Mouse (Mus musculus): Measurements from ENCODE around the gene Shisa2. TPM values are rescaled to one million over a fixed set of nuclear protein-coding genes. Genes with fewer than 3 reads are reported as not detected.

Gene Shisa2
- polyA plus RNA-seq, 2 experiments = 0.17 to 0.36 TPM

DNA sequence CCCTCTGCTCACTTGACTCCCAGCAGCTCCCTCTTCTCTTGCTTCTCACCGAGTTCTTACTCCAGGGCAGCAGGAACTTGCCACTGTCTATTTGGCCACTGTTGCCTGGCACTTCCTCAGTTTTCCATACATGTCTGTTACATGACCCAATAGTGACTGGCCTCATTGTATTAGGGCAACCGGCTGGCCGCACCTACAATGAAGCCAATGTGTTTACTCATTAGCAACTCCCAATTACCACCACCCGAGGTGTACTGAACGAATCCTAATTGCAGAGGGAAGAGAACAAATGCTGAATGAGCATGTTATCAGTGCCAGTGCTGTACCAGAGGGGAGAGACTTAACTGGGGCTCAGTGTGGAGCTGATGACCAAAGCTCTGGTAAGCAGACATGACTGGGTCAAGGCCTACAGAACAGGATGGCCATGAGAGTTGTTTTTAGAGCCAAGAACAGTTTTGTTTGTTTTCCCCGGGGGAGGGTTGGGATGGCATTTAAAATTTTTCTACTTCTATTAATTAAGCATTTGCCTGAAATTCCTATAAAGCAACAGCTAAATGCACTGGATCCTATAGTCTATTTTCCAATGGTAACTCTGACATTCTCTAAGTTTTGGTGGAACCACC, 47.9 kb downstream of the Shisa2 start:
- H3K4me2 ChIP-seq (ENCODE audit: low read depth) = no peak overlapping the region
- no peaks in the 10 kb centered on the region for H3K36me3 ChIP-seq (replicated peaks; ENCODE audit: control insufficient read depth, insufficient read depth, low read depth)
- no peak for ATAC-seq (ENCODE audit: insufficient read depth)
- 52% methylated on average over 6 of the region's 6 CpGs for WGBS (ENCODE audit: insufficient replicate concordance)
- no peak overlapping the region for H3K9ac ChIP-seq (replicated peaks)
- DNase-seq (ENCODE audit: low read depth in 3 of 3, low spot score in 3 of 3) = no peak
- H3K27ac ChIP-seq = no peak overlapping the region
- no peak overlapping the region for H3K4me3 ChIP-seq (ENCODE audit: insufficient read depth in 1 of 2, low read depth in 2 of 2, low read length in 2 of 2)
- H3K4me1 ChIP-seq (replicated peaks; ENCODE audit: control insufficient read depth in 2 of 2, insufficient read depth in 2 of 2, low read length in 1 of 2) = no peaks in the 10 kb centered on the region
- TF ChIP-seq EP300 (IDR thresholded peaks at IDR 0.05; ENCODE audit: low read depth) = no peak
- no peak for TF ChIP-seq CTCF (IDR thresholded peaks at IDR 0.05; ENCODE audit: low read depth)
- no peaks in the 10 kb centered on the region for H3K27me3 ChIP-seq (ENCODE audit: control insufficient read depth, insufficient read depth, low read length)
- no peaks in the 10 kb centered on the region for H3K9me3 ChIP-seq (ENCODE audit: control insufficient read depth, low read length)

DNA sequence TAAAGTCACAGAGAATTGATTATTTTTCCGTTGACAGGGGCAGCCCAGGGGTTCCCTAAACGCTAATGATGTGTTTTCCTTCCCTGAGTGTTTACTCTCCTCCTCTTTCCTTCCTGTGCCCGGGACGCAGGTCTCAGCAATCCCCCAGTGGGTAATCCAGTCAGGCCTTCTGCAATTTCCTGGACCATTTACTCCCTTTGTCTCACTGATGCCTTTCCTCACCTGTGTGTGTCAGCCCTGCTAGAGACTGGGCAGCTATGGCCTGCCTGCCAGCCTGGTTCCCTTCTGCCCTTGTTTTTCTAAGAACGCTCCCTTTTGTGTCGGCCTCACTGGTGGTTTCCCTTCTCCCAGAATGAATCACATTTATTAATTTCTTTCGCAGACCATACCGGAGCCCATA, 49.4 kb downstream of the Shisa2 start:
- 33% methylated on average over 8 of the region's 8 CpGs for WGBS (ENCODE audit: insufficient replicate concordance)

GRCm38 (mm10) chr14:59675330-59675729, 50.2 kb downstream of the Shisa2 start:
- Histone ChIP-seq H3K4me2 (ENCODE audit: low read depth) (no peak overlapping the region), H3K4me3 (ENCODE audit: insufficient read depth in 1 of 2, low read depth in 2 of 2, low read length in 2 of 2) (no peak overlapping the region), H3K36me3 (replicated peaks; ENCODE audit: control insufficient read depth, insufficient read depth, low read depth) (no peaks in the 10 kb centered on the region), H3K9me3 (ENCODE audit: control insufficient read depth, low read length) (no peaks in the 10 kb centered on the region), H3K27ac (no peak overlapping the region), H3K27me3 (ENCODE audit: control insufficient read depth, insufficient read depth, low read length) (no peaks in the 10 kb centered on the region), H3K9ac (replicated peaks) (no peak overlapping the region), H3K4me1 (replicated peaks; ENCODE audit: control insufficient read depth in 2 of 2, insufficient read depth in 2 of 2, low read length in 1 of 2) (no peaks in the 10 kb centered on the region)
- 61% methylated on average over 4 of the region's 4 CpGs for WGBS (ENCODE audit: insufficient replicate concordance)
- DNase-seq (ENCODE audit: low read depth in 3 of 3, low spot score in 3 of 3) (no peak), ATAC-seq (ENCODE audit: insufficient read depth) (no peak)
- TF ChIP-seq CTCF (IDR thresholded peaks at IDR 0.05; ENCODE audit: low read depth) = no peak
- TF ChIP-seq EP300 (IDR thresholded peaks at IDR 0.05; ENCODE audit: low read depth) = no peak

More for the DNA sequence above, 49.4 kb downstream of the Shisa2 start:
- Histone ChIP-seq H3K27me3 (ENCODE audit: control insufficient read depth, insufficient read depth, low read length) (no peaks in the 10 kb centered on the region), H3K4me2 (ENCODE audit: low read depth) (no peak overlapping the region), H3K36me3 (replicated peaks; ENCODE audit: control insufficient read depth, insufficient read depth, low read depth) (no peaks in the 10 kb centered on the region), H3K9ac (replicated peaks) (no peak overlapping the region), H3K9me3 (ENCODE audit: control insufficient read depth, low read length) (no peaks in the 10 kb centered on the region), H3K4me1 (replicated peaks; ENCODE audit: control insufficient read depth in 2 of 2, insufficient read depth in 2 of 2, low read length in 1 of 2) (no peaks in the 10 kb centered on the region), H3K4me3 (ENCODE audit: insufficient read depth in 1 of 2, low read depth in 2 of 2, low read length in 2 of 2) (no peak overlapping the region), H3K27ac (no peak overlapping the region)
- DNase-seq (ENCODE audit: low read depth in 3 of 3, low spot score in 3 of 3) (no peak), ATAC-seq (ENCODE audit: insufficient read depth) (no peak)
- no peak for TF ChIP-seq EP300 (IDR thresholded peaks at IDR 0.05; ENCODE audit: low read depth)
- TF ChIP-seq CTCF (IDR thresholded peaks at IDR 0.05; ENCODE audit: low read depth) = no peak

DNA sequence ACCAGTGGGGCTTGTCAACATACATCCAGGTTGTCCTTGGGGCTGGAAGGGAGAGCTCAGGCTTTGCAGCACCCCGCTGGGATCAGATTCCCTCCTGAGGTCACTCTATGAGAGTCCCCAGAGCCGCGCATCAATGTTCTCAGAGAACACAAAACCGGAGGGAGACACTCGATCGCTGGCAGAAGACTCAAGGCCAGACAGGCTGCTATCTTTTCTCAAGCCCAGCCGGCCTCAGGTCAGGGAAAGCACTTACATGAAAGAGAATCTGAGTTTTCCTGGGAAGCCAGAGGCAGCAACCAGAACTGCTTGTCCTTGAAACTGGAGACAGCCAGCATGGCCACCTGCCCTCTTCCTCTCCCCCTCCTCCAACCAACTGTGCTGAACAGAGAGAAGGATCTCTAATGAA, 52.5 kb downstream of the Shisa2 start:
- no peaks in the 10 kb centered on the region for H3K36me3 ChIP-seq (replicated peaks; ENCODE audit: control insufficient read depth, insufficient read depth, low read depth)
- no peaks in the 10 kb centered on the region for H3K27me3 ChIP-seq (ENCODE audit: control insufficient read depth, insufficient read depth, low read length)
- WGBS (ENCODE audit: insufficient replicate concordance) = 53% methylated on average over 7 of the region's 7 CpGs
- no peak overlapping the region for H3K4me3 ChIP-seq (ENCODE audit: insufficient read depth in 1 of 2, low read depth in 2 of 2, low read length in 2 of 2)
- TF ChIP-seq CTCF (IDR thresholded peaks at IDR 0.05; ENCODE audit: low read depth) = no peak
- TF ChIP-seq EP300 (IDR thresholded peaks at IDR 0.05; ENCODE audit: low read depth) = no peak
- H3K4me2 ChIP-seq (ENCODE audit: low read depth) = no peak overlapping the region
- H3K9me3 ChIP-seq (ENCODE audit: control insufficient read depth, low read length) = no peaks in the 10 kb centered on the region
- no peak overlapping the region for H3K27ac ChIP-seq
- no peak overlapping the region for H3K9ac ChIP-seq (replicated peaks)
- no peak for DNase-seq (ENCODE audit: low read depth in 3 of 3, low spot score in 3 of 3)
- H3K4me1 ChIP-seq (replicated peaks; ENCODE audit: control insufficient read depth in 2 of 2, insufficient read depth in 2 of 2, low read length in 1 of 2) = no peaks in the 10 kb centered on the region
- no peak for ATAC-seq (ENCODE audit: insufficient read depth)

Other genes with a start within 250 kb of the Shisa2 start
- 0.60 and 0.78 TPM in 2 replicates for gene Phf11c, start 229.9 kb upstream of the Shisa2 start, polyA plus RNA-seq (2012; rRNA removed)
- gene Phf11c, start 229.9 kb upstream of the Shisa2 start, polyA plus RNA-seq (2014; fragmentation: Nextera tagmentation; extraction: Ambion mirVana) = 0.29 and 0.51 TPM in 2 replicates
- 4.0 and 5.2 TPM in 2 replicates for gene Setdb2, start 184.4 kb upstream of the Shisa2 start, polyA plus RNA-seq (2012; rRNA removed)
- 6.9 and 8.4 TPM in 2 replicates for gene Setdb2, start 184.4 kb upstream of the Shisa2 start, polyA plus RNA-seq (2014; fragmentation: Nextera tagmentation; extraction: Ambion mirVana)
- gene Cab39l, start 184.3 kb upstream of the Shisa2 start, polyA plus RNA-seq (2012; rRNA removed) = 4.9 and 8.4 TPM in 2 replicates
- 29.8 and 30.0 TPM in 2 replicates for gene Cab39l, start 184.3 kb upstream of the Shisa2 start, polyA plus RNA-seq (2014; fragmentation: Nextera tagmentation; extraction: Ambion mirVana)
- gene Cdadc1, start 27.3 kb upstream of the Shisa2 start, polyA plus RNA-seq (2012; rRNA removed) = 3.6 and 5.9 TPM in 2 replicates
- 15.7 and 18.4 TPM in 2 replicates for gene Cdadc1, start 27.3 kb upstream of the Shisa2 start, polyA plus RNA-seq (2014; fragmentation: Nextera tagmentation; extraction: Ambion mirVana)

All from liver, embryonic 14.5 days (tissue).